Mouse (Mus musculus) MEL (cell line): ENCODE data around the gene Gpx3. TPM values are rescaled to one million over a fixed set of nuclear protein-coding genes. Genes with fewer than 3 reads are reported as not detected.

Source experiments
- DNase-seq: peaks from one replicate; pipeline ENCODE4 v3.0.0; 2011; ENCODE audit warnings: low read depth, low spot score
- H3K27ac ChIP-seq: 2 replicates; pipeline ENCODE4 v1.5.1; 2012; ENCODE audit warnings: low read depth, mild to moderate bottlenecking, control low read depth, low read length, moderate library complexity; ENCODE audit not compliant: control insufficient read depth
- H3K27me3 ChIP-seq, 2 experiments: fragments of 150-350 bp in 1 of 2; sonication (generic) in 1 of 2; 2 replicates each; pipeline ENCODE4 v1.6.1; 2012; ENCODE audit warnings: low read length in 2 of 2, mild to moderate bottlenecking in 2 of 2, improper control_type of control experiment in 1 of 2, moderate library complexity in 1 of 2; ENCODE audit not compliant: insufficient read depth in 2 of 2, control insufficient read depth in 1 of 2
- H3K36me3 ChIP-seq, 2 experiments: 2 replicates each; pipeline ENCODE4 v1.6.1; 2012 to 2014; ENCODE audit warnings: low read length in 2 of 2, improper control_type of control experiment in 1 of 2, inconsistent platforms in 1 of 2, mild to moderate bottlenecking in 1 of 2; ENCODE audit not compliant: insufficient read depth in 2 of 2, control insufficient read depth in 1 of 2
- H3K4me1 ChIP-seq, 2 experiments: fragments of 150-350 bp in 1 of 2; sonication (generic) in 1 of 2; 2 replicates each; pipeline ENCODE4 v1.6.1; 2012; ENCODE audit warnings: low read length in 2 of 2, improper control_type of control experiment in 1 of 2, mild to moderate bottlenecking in 1 of 2; ENCODE audit not compliant: insufficient read depth in 2 of 2, control insufficient read depth in 1 of 2
- H3K4me3 ChIP-seq, 2 experiments: fragments of 150-350 bp in 1 of 2; sonication (generic) in 1 of 2; 2 replicates each; pipeline ENCODE4 v1.5.1; 2012; ENCODE audit warnings: low read depth in 2 of 2, low read length in 2 of 2, mild to moderate bottlenecking in 2 of 2, moderate library complexity in 2 of 2, control low read depth in 1 of 2, improper control_type of control experiment in 1 of 2; ENCODE audit not compliant: control insufficient read depth in 1 of 2, insufficient read depth in 1 of 2
- H3K79me2 ChIP-seq: 2 replicates; pipeline ENCODE4 v1.6.1; 2012; ENCODE audit warnings: mild to moderate bottlenecking, low read length, moderate library complexity; ENCODE audit not compliant: control insufficient read depth, poor library complexity, insufficient read depth
- H3K9ac ChIP-seq: 2 replicates; pipeline ENCODE4 v1.6.1; 2012; ENCODE audit warnings: low read depth, mild to moderate bottlenecking, control low read depth, low read length, moderate library complexity; ENCODE audit not compliant: control insufficient read depth, poor library complexity, severe bottlenecking
- H3K9me3 ChIP-seq: fragments of 150-350 bp; sonication (generic); replicated peaks from 2 replicates; pipeline ENCODE4 v1.6.1; 2012; ENCODE audit warnings: mild to moderate bottlenecking, low read length, improper control_type of control experiment, moderate library complexity; ENCODE audit not compliant: insufficient read depth
- CHD1 ChIP-seq: IDR thresholded peaks from 2 replicates; pipeline ENCODE4 v1.6.1; 2012; ENCODE audit warnings: low read depth, mild to moderate bottlenecking, inconsistent platforms, low read length, improper control_type of control experiment
- CHD2 ChIP-seq: IDR thresholded peaks from 2 replicates; pipeline ENCODE4 v1.6.1; 2011; ENCODE audit warnings: low read length, improper control_type of control experiment
- CTCF ChIP-seq, 3 experiments: IDR thresholded peaks in 2 of 3; conservative IDR thresholded peaks in 1 of 3; 2 replicates each; pipeline ENCODE4 v1.5.1; 2011 to 2012; ENCODE audit warnings: low read length in 3 of 3, low read depth in 2 of 3, mild to moderate bottlenecking in 2 of 3, improper control_type of control experiment in 1 of 3, inconsistent platforms in 1 of 3, mixed read lengths in 1 of 3, moderate library complexity in 1 of 3; ENCODE audit not compliant: control insufficient read depth in 1 of 3, insufficient read depth in 1 of 3, poor library complexity in 1 of 3, severe bottlenecking in 1 of 3
- ETS1 ChIP-seq: IDR thresholded peaks from 2 replicates; pipeline ENCODE4 v1.6.1; 2012; ENCODE audit warnings: low read depth, mild to moderate bottlenecking, inconsistent platforms, low read length, improper control_type of control experiment, moderate library complexity
- GABPA ChIP-seq: IDR thresholded peaks from 2 replicates; pipeline ENCODE4 v1.6.1; 2012; ENCODE audit warnings: low read depth, mild to moderate bottlenecking, inconsistent platforms, low read length, improper control_type of control experiment, moderate library complexity
- GATA1 ChIP-seq: IDR thresholded peaks from 2 replicates; pipeline ENCODE4 v1.6.1; 2011; ENCODE audit warnings: low read depth, low read length, improper control_type of control experiment
- KAT2A ChIP-seq: conservative IDR thresholded peaks from 2 replicates; pipeline ENCODE4 v1.6.1; 2012; ENCODE audit warnings: low read depth, low read length, improper control_type of control experiment, inconsistent platforms
- MAFK ChIP-seq: IDR thresholded peaks from 2 replicates; pipeline ENCODE4 v1.6.1; 2011; ENCODE audit warnings: low read depth, mild to moderate bottlenecking, low read length, improper control_type of control experiment, borderline replicate concordance
- MAZ ChIP-seq: IDR thresholded peaks from 2 replicates; pipeline ENCODE4 v1.6.1; 2012; ENCODE audit warnings: low read depth, mild to moderate bottlenecking, inconsistent platforms, low read length, improper control_type of control experiment
- MEF2A ChIP-seq: IDR thresholded peaks from 2 replicates; pipeline ENCODE4 v1.6.1; 2014; ENCODE audit warnings: low read depth, mild to moderate bottlenecking, inconsistent platforms, low read length, improper control_type of control experiment; ENCODE audit not compliant: poor library complexity, insufficient replicate concordance, severe bottlenecking; ENCODE audit errors: extremely low read depth
- MXI1 ChIP-seq: IDR thresholded peaks from 2 replicates; pipeline ENCODE4 v1.6.1; 2011; ENCODE audit warnings: mild to moderate bottlenecking, low read depth, low read length, improper control_type of control experiment
- MYB ChIP-seq: IDR thresholded peaks from 2 replicates; pipeline ENCODE4 v1.6.1; 2011; ENCODE audit warnings: mild to moderate bottlenecking, low read depth, low read length, improper control_type of control experiment
- NELFE ChIP-seq: IDR thresholded peaks from 2 replicates; pipeline ENCODE4 v1.6.1; 2011; ENCODE audit warnings: low read depth, low read length, improper control_type of control experiment
- NRF1 ChIP-seq: IDR thresholded peaks from 2 replicates; pipeline ENCODE4 v1.6.1; 2014; ENCODE audit warnings: low read depth, mild to moderate bottlenecking, inconsistent platforms, low read length, improper control_type of control experiment, moderate library complexity; ENCODE audit not compliant: poor library complexity, insufficient read depth, severe bottlenecking
- POLR2A ChIP-seq, 2 experiments: IDR thresholded peaks; 2 replicates each; pipeline ENCODE4 v1.6.1; 2011 to 2012; ENCODE audit warnings: low read length in 2 of 2, mild to moderate bottlenecking in 2 of 2, control low read depth in 1 of 2, improper control_type of control experiment in 1 of 2, low read depth in 1 of 2, moderate library complexity in 1 of 2; ENCODE audit not compliant: control insufficient read depth in 1 of 2, insufficient read depth in 1 of 2, poor library complexity in 1 of 2
- POLR2AphosphoS2 ChIP-seq: IDR thresholded peaks from 2 replicates; pipeline ENCODE4 v1.6.1; 2011; ENCODE audit warnings: low read length, improper control_type of control experiment
- SMC3 ChIP-seq: IDR thresholded peaks from 2 replicates; pipeline ENCODE4 v1.6.1; 2011; ENCODE audit warnings: low read depth, low read length, improper control_type of control experiment
- TCF12 ChIP-seq: IDR thresholded peaks from 2 replicates; pipeline ENCODE4 v1.6.1; 2014; ENCODE audit warnings: low read depth, mild to moderate bottlenecking, inconsistent platforms, low read length, improper control_type of control experiment, moderate library complexity
- UBTF ChIP-seq: IDR thresholded peaks from 2 replicates; pipeline ENCODE4 v1.6.1; 2012; ENCODE audit warnings: low read depth, mild to moderate bottlenecking, inconsistent platforms, low read length, improper control_type of control experiment, moderate library complexity, borderline replicate concordance; ENCODE audit not compliant: insufficient read depth
- USF1 ChIP-seq: IDR thresholded peaks from 2 replicates; pipeline ENCODE4 v1.6.1; 2014; ENCODE audit warnings: low read depth, mild to moderate bottlenecking, inconsistent platforms, low read length, improper control_type of control experiment, moderate library complexity
- USF2 ChIP-seq, 2 experiments: IDR thresholded peaks; 2 replicates each; pipeline ENCODE4 v1.6.1; 2011 to 2012; ENCODE audit warnings: improper control_type of control experiment in 2 of 2, low read length in 2 of 2, borderline replicate concordance in 1 of 2, inconsistent platforms in 1 of 2, low read depth in 1 of 2, mild to moderate bottlenecking in 1 of 2; ENCODE audit not compliant: insufficient read depth in 1 of 2
- ZKSCAN1 ChIP-seq: IDR thresholded peaks from 2 replicates; pipeline ENCODE4 v1.6.1; 2012; ENCODE audit warnings: low read depth, mild to moderate bottlenecking, inconsistent platforms, low read length, improper control_type of control experiment, moderate library complexity
- ZMIZ1 ChIP-seq: IDR thresholded peaks from 2 replicates; pipeline ENCODE4 v1.6.1; 2012; ENCODE audit warnings: low read depth, mild to moderate bottlenecking, inconsistent platforms, low read length, improper control_type of control experiment, moderate library complexity
- polyA plus RNA-seq, 2 experiments: library from polyadenylated mRNA; stranded (reverse) in 1 of 2; unstranded in 1 of 2; fragments of >175 nt in 1 of 2; fragments of >200 nt in 1 of 2; gene quantifications; 2 replicates each; pipeline versions ENCODE4 v1.2.1 to v1.2.4; 2012; ENCODE audit warnings: low replicate concordance in 2 of 2, low read depth in 1 of 2; ENCODE audit not compliant: insufficient read length in 2 of 2, insufficient read depth in 1 of 2, missing spikeins in 1 of 2
- total RNA-seq: library from RNA; depleted of rRNA; stranded (reverse); fragments of 300-350 nt; gene quantifications from 2 replicates; pipeline ENCODE4 v1.2.3, GENCODE M21; 2012

The Gpx3 gene
- total and polyA plus RNA-seq, 3 experiments: 0.12 to 0.15 TPM; not detected in 1

GRCm38 (mm10) chr11:54897470-54897869, 4.8 kb upstream of the Gpx3 start:
- Histone ChIP-seq H3K4me1 (no peaks in the 10 kb centered on the region), H3K79me2 (no peaks in the 10 kb centered on the region), H3K9me3 (no peaks in the 10 kb centered on the region), H3K4me3 (no peak overlapping the region), H3K36me3 (no peaks in the 10 kb centered on the region), H3K27me3 (peaks cover 0 to 4% of the 10 kb centered on the region in 2 experiments; a peak in 1 of 4 replicates), H3K27ac (no peak overlapping the region), H3K9ac (no peak overlapping the region)
- no peak for TF ChIP-seq SMC3
- no peak for TF ChIP-seq CHD1
- no peak for TF ChIP-seq ETS1
- no peak for TF ChIP-seq MAZ
- no peak for TF ChIP-seq MXI1
- no peak for TF ChIP-seq UBTF
- no peak for TF ChIP-seq MEF2A
- TF ChIP-seq MAFK: no peak
- no peak for TF ChIP-seq GABPA
- TF ChIP-seq NRF1: no peak
- no peak for TF ChIP-seq POLR2A (IDR thresholded peaks at IDR 0.05; ENCODE audit: control insufficient read depth in 1 of 2, insufficient read depth in 1 of 2, low read depth in 1 of 2, low read length in 2 of 2, poor library complexity in 1 of 2)
- DNase-seq: no peak

GRCm38 (mm10) chr11:54899657-54900056, 2.6 kb upstream of the Gpx3 start:
- no peak overlapping the region for H3K4me3 ChIP-seq
- no peak for DNase-seq
- peaks cover 0 to 4% of the 10 kb centered on the region in 2 experiments; a peak in 1 of 4 replicates for H3K27me3 ChIP-seq
- peaks cover 0 to 5% of the 10 kb centered on the region in 2 experiments; a peak in 1 of 4 replicates for H3K36me3 ChIP-seq
- H3K27ac ChIP-seq: no peak overlapping the region
- peaks cover 2 to 7% of the 10 kb centered on the region in 2 experiments; a peak in 3 of 4 replicates for H3K4me1 ChIP-seq
- TF ChIP-seq TCF12 (no peak), NELFE (no peak), USF1 (no peak), POLR2A (IDR thresholded peaks at IDR 0.05; ENCODE audit: control insufficient read depth in 1 of 2, insufficient read depth in 1 of 2, low read depth in 1 of 2, low read length in 2 of 2, poor library complexity in 1 of 2) (no peak), USF2 (IDR thresholded peaks at IDR 0.05; ENCODE audit: borderline replicate concordance in 1 of 2, insufficient read depth in 1 of 2, low read depth in 1 of 2, low read length in 2 of 2) (no peak), GATA1 (no peak), ZKSCAN1 (no peak), ZMIZ1 (no peak), CHD2 (no peak), CTCF (IDR thresholded peaks at IDR 0.05 in 2 of 3, conservative IDR thresholded peaks at IDR 0.05 in 1 of 3; ENCODE audit: control insufficient read depth in 1 of 3, insufficient read depth in 1 of 3, low read depth in 2 of 3, low read length in 3 of 3, poor library complexity in 1 of 3, severe bottlenecking in 1 of 3) (no peak), POLR2AphosphoS2 (no peak), MYB (no peak), KAT2A (no peak), NRF1 (no peak), MXI1 (no peak), UBTF (no peak)
- no peak overlapping the region for H3K9ac ChIP-seq
- H3K9me3 ChIP-seq: no peaks in the 10 kb centered on the region
- H3K79me2 ChIP-seq: no peaks in the 10 kb centered on the region
